Mouse (Mus musculus) megakaryocyte, embryonic 14.5 days (primary cell): ENCODE results near the gene Cit.

Source experiments
- FLI1 ChIP-seq: IDR thresholded peaks from 2 replicates; pipeline ENCODE4 v1.6.1; 2012; ENCODE audit warnings: low read length, inconsistent platforms, mixed read lengths
- GATA1 ChIP-seq: IDR thresholded peaks from 3 replicates; pipeline ENCODE4 v1.6.1; 2012; ENCODE audit warnings: mixed read lengths, low read length, inconsistent platforms, borderline replicate concordance

- TF ChIP-seq GATA1 = no peak
- no peak for TF ChIP-seq FLI1
Measured at GRCm38 (mm10) chr5:115907037-115908009, 62.2 kb downstream of the Cit start.
